Mouse (Mus musculus) lung, postnatal 36 days (tissue): Measurements from ENCODE around the gene Cacna2d3.
A peak's percentile ranks its signal among the peaks of the same experiment; 100 is the strongest.

Source experiments
- DNase-seq: peaks from one replicate; pipeline ENCODE4 v3.0.0; 2022; ENCODE audit warnings: mixed read lengths

Gene Cacna2d3

DNA sequence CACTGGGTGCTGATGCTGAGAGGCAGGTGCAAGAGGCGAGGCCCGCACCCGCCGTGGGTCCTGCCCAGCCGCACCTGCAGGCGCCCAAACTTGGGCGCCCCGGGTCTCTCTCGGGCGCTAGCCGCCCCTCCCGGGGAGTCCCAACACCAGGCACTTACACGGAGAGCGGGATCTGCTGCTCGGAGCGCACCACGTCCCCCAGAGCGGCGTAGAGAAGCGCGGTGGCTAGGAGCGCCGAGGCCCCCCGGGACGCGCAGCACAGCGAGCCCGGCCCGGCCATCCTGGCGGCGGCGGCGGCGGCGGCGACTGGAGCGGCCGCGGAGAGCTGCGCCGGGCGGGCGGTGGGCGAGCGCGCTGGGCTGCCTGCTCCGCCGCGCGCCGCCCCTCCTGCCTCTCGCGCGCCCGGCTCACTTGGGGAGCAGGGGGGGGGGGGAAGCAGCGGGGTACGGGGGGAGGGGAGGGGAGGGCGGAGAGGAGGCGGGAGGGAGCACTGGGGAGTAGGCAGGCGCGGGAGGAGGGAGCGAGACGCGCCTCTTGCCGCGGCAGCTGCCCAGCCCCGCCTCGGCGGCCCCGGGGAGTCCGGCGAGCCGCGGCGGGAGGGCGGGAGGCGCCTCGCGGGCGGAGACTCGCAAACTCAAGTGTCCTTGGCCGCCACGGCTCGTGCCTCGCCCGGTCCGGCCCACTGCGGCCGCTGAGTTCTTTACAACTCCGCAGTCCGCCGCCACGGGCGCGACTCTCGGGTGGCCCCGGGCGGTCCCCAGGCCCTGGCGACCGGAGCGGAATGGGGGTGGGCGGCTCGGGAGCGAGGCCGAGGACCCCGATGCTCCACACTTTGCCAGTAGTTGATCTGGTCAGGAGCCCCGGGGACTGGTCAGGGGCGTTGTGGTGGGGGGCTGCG lies at the start of gene Cacna2d3:
TSS of gene Cacna2d3 (minus strand) at position 377 of the 898 bp plus-strand sequence.
- peak; percentile 34 for DNase-seq

DNA sequence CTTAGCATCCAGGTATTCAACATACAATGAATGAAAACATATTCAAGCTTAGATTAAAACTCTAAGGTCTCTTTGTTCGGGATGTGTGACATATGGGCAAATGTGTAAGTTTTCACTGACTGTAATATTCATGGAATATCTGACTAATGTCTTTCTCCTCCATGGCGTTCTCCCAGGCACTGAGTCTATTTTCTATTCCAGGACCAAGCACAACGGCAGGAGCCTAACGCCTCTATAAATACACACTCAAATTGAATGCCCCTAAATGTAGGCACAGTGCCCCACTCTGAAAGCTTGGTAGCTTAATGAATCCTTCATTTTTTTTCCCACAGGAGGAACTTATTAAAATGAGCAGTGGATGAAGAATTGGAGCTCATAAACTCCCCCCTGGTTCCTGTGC lies 47.8 kb upstream of the Cacna2d3 start:
- no peak for DNase-seq

DNA sequence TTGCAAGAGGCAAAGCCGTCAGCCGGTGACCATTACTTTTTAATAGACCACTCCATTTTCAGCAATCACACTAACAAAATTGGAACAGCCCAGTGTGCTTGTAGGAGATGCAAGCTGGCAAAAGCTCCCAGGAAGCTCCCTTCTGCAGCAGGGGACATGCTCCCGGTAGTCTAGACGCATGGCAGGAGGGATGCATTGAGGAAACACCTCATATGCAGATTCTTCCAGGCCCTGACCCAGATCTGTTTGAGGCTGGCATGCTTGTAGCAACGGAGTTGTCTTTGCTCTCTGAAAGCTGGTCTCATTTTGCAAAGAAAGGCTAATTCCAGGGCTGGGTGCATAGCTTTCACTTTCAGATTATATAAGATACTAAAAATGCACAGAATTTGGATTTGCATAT lies 31.2 kb upstream of the Cacna2d3 start:
- no peak for DNase-seq

DNA sequence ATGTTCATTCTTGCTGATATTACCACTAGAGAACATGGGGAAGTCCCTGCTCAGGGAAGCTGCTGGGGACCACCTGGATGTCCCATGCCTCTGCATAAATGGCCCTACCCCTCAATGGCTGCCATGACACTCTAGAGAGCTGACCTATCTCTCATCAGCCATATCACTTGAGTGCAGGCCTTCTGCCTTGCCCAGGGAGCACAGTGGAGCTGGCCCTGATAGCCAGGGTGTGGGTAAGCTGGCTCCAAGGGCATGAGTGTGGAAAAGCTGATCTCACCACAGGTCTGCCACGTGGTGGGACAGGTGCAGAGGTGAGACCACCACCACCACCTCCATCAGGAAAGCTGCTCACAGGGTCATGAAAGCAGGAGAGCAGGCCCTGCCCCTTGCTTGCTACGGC lies 17.1 kb upstream of the Cacna2d3 start:
- DNase-seq, result no peak

DNA sequence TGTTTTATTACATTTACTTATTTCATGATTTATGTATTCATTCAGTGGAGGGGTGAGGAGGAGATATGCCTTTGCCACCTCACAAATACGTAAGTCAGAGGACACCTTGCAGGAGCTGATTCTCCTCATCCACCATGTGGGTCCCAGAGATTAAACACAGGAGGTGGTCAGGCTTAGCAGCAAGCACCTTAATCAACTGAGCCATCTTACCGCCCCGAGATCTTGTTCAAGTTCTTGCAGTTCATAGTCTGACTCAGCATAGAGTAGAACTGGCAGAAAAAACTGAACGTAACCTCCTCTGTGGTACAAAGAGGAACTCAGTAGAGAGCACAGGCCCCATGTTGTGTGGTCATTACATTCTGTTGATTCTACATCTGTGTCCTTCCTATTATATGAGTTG lies 8.6 kb upstream of the Cacna2d3 start:
- DNase-seq, result no peak

DNA sequence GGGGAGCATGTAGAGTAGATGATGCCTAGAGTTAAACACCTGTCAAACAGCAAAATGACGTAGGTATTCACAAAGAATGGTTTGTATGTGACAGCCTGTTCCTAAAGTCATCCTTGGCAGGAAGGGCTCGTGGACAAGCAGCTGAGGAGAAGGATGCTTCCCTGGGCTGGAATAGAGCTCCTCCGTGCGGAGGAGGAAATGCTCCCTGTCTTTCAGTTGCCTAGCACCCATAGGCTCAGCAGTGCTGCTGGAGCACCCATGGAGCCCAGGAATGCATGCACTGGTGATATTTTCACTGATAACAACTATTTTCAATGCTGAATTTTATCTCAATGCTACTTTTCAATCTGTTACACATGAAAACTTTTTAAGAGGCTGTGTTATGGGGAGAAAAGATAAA lies 7.3 kb upstream of the Cacna2d3 start:
- DNase-seq, result no peak

DNA sequence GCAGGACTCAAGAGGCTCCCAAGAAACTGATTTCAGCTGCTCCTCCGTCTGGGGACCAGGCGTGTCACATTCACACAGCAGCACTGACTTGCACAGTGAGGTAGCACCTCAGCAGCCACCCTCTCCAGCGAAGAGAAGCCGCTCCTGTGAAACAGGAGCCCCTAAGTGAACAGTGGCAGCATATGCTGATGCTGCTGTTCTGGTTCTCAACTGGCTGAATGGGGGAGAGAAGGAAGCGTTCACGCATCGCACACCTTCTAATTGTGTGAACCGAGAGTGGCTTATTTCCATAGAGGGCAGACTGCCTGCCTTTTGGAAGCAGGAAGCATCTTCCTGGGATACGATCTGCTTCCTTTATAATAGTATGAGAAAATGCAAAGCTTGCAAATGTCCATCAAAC lies 5.9 kb upstream of the Cacna2d3 start:
- no peak for DNase-seq

DNA sequence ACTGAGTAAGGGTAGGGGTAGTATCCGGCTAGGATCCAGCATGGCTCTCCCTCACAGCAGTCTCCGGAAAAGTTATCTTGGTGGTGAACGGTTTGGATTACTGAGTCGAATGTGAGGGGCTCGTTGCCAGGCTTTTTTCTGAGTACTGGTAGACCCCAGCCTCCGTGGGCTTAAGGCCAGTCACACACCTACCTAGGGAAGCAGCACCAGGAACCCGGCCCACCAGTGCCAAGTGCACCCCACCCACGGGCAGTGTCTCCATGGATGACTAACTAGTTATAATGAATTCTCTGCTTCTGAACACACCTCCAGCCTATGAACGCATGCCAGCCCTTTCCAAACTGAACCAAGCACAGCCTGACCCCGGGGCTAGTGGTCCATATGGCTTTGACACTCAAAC lies 1.6 kb upstream of the Cacna2d3 start:
- no peak for DNase-seq

DNA sequence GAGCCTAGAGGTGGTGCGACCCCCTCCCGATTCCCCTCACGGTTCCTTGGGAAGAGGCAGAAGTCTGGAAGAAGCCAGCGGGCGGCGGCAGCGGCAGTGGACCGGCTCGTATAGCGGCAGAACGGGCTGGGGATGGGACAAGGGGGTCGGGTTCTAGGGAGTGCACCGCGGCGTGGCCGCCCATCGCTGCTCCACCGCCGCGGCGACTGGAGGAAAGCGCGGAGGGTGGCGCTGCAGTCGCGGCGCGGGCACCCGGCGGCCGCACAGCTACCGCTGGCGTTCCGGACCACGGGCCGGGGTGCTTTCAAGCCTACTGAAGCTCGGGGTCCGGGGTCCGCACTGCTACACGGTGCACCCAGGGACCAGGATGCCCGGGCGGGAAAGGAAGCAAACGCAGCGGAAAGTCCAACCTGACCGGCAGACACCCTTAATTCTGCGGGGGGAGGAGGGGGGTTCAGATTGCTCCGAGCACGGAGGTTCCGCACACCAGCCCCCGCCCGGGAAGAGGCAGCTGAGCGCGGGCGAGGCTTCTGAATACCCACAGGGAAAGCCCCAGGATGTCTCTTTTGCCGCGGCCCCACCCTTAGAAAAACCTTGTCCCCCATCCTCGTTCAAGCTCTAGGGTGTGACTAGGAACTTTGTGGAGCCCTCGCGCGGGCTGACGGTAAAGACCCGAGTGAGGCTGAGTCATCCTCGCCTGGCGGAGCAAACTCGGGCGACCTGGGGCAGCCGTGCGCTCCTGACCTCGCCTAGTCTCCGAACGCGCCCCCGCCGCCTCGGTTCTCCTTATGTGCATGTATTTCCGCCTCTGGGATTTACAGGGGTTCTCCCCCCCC lies 940 bp upstream of the Cacna2d3 start:
- DNase-seq, result no peak

DNA sequence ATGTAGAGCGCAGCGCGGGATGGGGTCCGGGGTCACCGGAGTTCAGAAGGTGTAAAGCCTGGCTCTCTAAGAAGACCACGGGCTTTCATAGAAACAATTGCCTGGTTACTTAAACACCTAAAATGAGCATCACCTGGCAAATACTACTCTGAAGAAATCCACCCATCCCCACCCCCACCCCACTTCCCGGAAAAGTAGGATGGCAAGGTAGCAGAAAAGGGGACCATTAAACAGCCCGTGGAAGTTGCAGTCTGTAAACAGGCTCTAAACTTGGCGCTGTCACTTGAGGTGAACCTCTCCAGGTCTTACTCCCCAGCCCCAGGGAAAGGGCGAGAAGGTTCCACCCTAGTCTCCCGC lies 555 bp downstream of the Cacna2d3 start:
- DNase-seq, result no peak

DNA sequence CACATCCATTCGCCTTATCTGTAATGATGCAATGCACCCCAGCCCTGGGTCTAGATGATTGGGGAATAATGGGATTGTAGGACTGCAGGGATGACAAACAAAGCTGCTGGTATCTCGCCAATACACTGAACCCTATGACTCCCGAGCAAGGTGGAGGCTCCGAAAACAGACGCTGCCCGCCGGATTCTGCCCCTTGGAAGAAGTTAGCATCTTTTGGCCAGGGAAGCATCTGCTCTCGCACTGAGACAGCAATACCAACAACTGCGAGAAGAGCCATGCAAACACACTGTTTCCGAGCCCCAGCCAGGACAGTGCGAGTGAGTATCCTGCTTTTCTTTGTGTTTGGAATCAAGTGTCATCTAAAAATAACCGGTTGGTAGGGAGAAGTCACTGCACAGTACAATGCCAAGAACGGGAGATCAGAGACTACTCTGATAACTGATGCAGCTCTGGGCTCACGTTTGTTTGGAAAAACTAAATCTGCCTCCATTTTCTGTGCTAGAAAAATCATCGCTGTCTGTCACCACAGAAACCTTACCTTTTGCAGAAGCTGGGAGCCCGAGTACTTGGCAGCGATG lies 1.2 kb downstream of the Cacna2d3 start:
- no peak for DNase-seq

DNA sequence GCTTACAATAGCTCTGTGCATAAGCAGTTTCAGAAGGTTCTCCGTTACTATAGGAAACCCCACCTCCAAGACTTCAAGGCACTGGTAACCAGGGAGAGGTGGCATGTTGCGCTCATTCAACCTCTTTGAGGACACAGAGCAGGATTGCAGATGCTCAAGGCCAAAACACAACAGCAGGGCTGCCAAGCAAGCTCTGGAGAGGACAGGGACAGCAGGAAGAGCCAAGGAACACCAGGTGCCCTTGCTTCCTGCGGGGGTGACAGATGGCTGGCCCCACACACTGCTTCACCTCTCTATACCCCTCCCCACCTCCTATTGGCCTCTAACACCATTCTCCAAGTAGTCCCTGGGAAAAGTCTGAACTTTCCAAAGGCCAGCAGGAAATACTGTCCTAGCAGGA lies 9.0 kb downstream of the Cacna2d3 start:
- DNase-seq, result no peak

DNA sequence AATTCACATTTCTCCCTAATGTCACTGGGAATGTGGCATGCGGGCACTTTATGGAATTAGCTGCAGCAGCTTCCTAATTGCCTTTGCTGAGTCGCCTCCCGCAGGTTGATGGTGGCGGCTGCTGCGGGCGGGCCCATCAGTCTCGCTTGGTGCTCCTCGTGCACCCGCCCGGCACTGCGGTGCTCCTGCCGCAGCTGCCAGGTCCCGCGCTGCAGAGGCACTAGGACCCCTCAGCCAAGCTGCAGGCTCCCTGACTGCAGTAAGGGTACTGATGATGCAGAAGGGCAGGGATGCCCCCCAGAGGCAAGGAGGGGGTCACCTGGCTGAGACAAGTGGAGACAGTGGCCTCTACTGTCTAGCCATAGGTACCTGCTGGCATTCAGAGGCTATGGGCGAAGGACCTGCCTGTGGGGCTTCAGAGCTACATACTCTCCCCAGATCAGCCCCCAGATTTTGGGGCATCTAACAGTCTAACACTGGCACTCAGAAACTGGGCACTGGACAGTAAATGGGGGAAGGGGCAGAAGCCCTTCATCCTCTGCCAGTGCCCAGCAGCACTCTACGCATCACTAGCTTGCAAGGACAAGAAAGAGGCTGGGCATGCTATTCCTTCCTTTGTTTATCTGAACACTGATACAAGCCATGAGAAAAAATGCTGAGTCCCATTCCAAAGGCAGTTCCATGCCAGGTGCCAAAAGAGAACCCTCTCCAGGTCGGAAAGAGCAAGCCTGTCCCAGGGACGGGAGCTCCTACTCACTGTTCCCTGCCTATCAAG lies 13.9 kb downstream of the Cacna2d3 start:
- no peak for DNase-seq

DNA sequence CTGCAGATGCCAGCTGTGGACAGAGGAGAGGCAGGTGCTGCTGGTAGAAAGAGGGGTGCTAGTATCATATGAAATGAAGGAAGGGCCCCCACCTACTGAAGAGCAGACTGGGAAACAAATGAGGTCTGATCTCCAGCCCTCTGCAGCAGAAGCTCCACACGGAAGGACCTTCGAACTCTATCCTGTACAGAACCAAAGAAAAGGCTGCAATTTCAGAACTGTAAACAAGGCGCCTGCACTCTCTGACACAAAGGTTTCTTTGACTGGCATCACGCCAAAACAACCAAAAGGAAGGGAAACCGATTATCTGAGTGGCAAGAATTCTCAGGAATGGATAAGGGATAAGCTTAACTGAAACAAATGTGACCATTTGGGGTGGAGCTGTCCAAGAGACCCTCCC lies 18.9 kb downstream of the Cacna2d3 start:
- no peak for DNase-seq

DNA sequence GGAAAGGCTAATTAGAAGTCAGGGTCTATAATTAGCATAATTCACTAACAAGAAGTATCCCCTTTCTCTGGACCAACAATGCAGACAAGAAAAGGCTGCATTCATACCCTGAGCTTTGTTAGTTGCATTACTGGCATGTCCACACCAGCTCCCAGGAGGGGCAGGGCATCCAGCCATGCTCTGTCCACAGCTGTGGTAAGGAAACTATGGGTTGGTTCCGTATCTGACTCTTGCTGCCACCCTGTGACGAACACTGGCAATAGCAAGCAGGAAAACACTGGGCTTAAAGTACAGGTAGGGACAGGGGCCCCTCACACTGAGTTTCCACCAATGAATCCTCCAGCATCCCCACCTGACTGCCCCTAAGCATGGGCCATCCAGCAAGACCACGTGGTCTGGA lies 25.5 kb downstream of the Cacna2d3 start:
- peak; percentile 24 for DNase-seq

DNA sequence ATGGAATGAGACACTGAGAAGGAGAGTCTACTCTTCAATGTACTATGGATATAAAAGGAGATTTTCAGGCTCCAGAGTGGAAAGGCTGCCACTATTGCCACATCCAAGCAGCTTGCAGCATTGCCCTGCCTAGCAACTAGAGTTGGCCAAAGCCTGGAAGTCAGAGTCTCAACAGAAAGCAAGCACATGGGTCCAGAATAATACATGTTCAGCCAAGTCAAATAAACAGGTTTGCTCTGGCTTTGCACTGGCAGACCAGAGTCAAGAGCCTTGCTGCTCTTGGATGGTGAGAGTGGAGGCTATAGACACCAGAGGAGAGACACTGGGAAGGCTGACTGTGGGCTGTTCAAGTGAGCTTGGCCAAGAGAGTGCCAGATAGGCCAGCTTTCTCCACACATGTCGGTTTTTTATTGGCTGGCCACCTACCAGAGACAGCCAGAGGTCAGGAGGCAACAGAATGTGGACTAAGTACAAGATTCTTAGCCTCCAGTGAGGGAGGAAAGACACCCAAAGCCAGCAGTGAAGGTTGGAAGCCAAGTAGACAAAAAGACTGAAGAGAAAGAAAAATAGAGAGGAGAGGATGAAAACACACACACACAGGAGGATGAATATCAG lies 49.1 kb downstream of the Cacna2d3 start:
- DNase-seq, result peak; percentile 54

DNA sequence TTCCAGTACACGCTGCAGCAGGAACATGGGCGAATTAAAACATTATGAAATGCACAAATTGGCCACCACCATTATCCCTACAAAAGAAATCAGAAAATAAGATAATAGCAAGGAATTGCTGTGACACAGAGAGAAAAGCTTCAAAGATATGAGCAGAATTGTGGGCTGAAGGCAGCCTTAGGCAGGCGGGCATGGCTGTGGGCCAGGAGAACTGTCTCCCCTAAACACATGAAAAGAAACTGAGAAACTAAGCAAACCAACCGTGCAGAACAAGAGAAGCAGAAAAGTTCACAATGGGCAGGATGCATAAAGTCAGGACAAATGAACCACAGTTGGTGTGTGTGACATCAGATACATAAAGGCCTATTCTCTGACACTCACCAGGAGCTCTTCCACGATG lies 51.8 kb downstream of the Cacna2d3 start:
- no peak for DNase-seq

DNA sequence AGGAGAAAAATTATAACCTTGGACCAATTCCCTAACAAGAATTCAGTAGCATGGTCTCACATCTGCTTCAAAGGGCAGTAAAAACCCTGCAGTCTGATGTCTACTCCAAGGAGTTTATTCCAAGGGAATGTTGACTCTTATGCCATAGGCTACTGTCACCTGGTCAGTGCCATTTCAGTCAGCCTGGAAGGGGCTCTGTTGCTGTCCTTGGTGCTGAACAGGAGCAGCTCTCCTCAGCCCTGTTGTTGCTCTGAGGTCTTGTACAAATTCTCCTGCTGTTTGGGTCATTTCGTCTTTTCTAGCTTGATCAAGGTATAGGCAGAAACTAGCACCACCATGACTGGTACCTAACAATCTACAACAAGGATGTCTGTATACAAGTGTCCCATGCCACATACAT lies 64.7 kb downstream of the Cacna2d3 start:
- DNase-seq, result no peak

DNA sequence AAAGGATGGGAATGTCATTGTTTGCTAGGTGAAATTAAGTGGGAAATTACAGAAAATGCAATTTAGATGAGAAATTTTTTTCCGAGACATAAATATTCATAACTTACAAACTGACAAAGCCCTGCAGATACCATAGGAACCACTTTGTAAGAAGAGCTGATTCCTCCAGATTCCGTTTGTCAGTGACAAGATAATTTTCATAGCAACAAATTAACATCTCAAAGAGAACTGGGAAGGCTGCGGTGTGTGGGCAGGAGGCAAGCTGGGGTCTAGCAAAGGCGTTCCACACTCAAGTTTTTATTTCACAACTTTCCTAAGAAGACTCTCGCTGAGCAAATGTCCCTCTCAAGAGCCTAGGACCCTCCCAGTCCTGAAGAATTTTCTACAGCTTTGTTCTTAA lies 71.1 kb downstream of the Cacna2d3 start:
- DNase-seq, result no peak

DNA sequence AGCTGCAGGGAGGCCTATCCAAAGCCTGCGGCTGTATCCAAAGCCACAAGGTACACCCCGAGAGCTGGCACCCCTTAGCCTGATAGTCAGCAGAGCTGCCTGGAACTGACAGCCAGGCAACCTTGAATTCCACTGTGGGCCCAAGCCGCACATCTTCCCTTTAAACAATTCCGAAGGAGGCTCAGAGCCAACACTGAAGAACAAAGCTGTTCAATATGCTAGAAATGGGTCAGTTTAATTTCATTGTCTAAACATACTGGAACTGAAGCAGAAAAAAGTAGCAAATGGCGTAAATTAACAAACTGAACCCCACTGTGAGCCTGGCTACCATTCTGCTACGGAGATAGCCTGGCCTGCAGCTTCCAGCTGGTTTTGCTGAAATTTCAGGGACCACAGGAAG lies 72.9 kb downstream of the Cacna2d3 start:
- no peak for DNase-seq

DNA sequence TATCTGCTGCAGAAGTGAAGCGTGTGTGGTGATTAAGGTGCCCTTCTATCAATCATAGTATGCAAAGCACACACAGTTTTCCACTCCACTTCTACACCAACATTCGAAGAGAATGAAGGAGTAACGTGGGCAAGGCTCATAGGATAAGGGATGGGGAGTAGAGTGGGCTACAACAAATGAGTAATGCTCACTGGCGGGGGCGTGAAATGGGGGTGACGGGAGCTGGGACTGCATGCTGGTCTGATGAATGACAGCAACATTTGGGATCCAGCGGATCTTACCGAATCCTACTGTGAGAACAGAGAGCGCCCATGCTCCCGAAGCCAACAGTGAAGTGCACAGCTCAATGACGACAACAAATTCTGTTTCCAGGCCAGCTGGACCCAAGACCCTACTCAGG lies 76.2 kb downstream of the Cacna2d3 start:
- DNase-seq, result no peak

DNA sequence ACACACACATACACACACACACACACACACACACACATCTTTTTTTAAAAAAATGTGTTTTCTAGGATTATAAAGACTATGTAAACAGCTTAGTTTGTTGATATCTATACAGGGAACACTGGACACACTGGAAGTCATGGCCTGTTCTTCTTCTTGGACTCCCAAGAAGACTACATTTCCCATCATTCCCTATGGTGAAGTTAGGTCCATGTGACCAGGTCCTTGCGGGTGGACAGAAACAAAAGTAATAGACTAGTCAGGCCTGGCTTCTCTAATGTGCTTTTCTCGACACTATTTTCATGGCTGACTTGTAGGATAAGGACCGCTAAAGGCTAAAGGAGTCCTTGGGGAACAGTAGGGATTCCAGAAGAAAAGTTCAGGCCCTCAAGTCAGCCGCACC lies 78.4 kb downstream of the Cacna2d3 start:
- DNase-seq, result no peak

DNA sequence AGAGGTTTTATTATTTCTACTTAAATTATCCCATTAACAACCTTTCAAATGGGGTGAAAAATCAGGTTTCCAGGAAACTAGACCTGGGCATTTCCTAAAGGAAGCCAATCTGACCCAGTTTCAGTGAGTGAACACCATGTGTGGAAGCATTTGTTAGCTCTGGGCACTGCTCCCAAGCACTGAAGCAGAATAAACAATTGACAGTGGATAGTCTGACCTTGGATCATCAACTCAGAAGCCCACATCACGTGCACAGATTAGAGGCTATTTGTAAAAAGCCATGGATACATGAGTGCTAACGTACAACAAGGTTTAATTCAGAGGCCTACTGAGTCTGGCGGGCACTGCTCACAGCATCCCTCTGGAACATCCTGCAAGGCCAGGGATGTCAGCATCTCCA lies 82.4 kb downstream of the Cacna2d3 start:
- no peak for DNase-seq
